ENCODE assay signal across 9 mouse cellular contexts in genomic region chr8:46291931-46292675, GRCm38 (mm10). TPM values are rescaled to one million over a fixed set of nuclear protein-coding genes. Genes with fewer than 3 reads are reported as not detected.
DNase-seq lines count a peak whose midpoint lies in the region; ATAC-seq lines count a peak whose summit lies in the region.
"Had no signal": no experiment of that assay in that cellular context is flagged by ENCODE, and none has a peak within 500 bp of the region (broad histone marks: within the 10 kb centered on the region; RNA-seq: fewer than 3 reads in every experiment).

No protein-coding gene starts in this region.

- ATAC-seq in heart, embryonic 11.5 days (replicated peaks; ENCODE audit: insufficient number of reproducible peaks, low FRiP score, low TSS enrichment): no peak
- ATAC-seq in heart, embryonic 16.5 days (replicated peaks; ENCODE audit: extremely low read depth, insufficient read depth, low FRiP score): no peak
- no peak for ATAC-seq in midbrain, embryonic 12.5 days (ENCODE audit: low FRiP score, low read depth)
- no peak for ATAC-seq in granulocyte monocyte progenitor cell, adult 5-6 weeks (replicated peaks; ENCODE audit: poor library complexity, severe bottlenecking)

- intact Hi-C loops in left cerebral cortex, postnatal 36 days (cut with DNase I): no loop called here

- no peak overlapping the region for H3K27ac ChIP-seq in heart, embryonic 11.5 days (ENCODE audit: low read depth, low read length)
- no peak overlapping the region for H3K27ac ChIP-seq in heart, embryonic 16.5 days (ENCODE audit: low read length)
- no peak overlapping the region for H3K27ac ChIP-seq in midbrain, embryonic 12.5 days (replicated peaks)

- H3K9me3 ChIP-seq in heart, embryonic 11.5 days (replicated peaks; ENCODE audit: control insufficient read depth, low read length): no peaks in the 10 kb centered on the region
- H3K9me3 ChIP-seq in heart, embryonic 16.5 days (replicated peaks; ENCODE audit: control insufficient read depth, low read length): peaks cover 3% of the 10 kb centered on the region; the same call in 1 of the 2 replicates
- 0 out of 2 replicates have a peak, but pooled peaks cover 4% of the 10 kb centered on the region for H3K9me3 ChIP-seq in midbrain, embryonic 12.5 days

- peaks cover 3% of the 10 kb centered on the region for H3K4me1 ChIP-seq in heart, embryonic 11.5 days (ENCODE audit: control insufficient read depth, insufficient read depth, low read length)
- peaks cover 2% of the 10 kb centered on the region; the same call in 1 of the 2 replicates for H3K4me1 ChIP-seq in heart, embryonic 16.5 days (ENCODE audit: control insufficient read depth, insufficient read depth, low read length)
- H3K4me1 ChIP-seq in midbrain, embryonic 12.5 days: peaks cover 66% of the 10 kb centered on the region

- no peak overlapping the region for H3K9ac ChIP-seq in heart, embryonic 11.5 days (ENCODE audit: low read depth, low read length)
- H3K9ac ChIP-seq in heart, embryonic 16.5 days (ENCODE audit: low read length): no peak overlapping the region
- H3K9ac ChIP-seq in midbrain, embryonic 12.5 days (replicated peaks): no peak overlapping the region

- H3K4me2 ChIP-seq in heart, embryonic 11.5 days: peak overlapping the region; percentile 40
- H3K4me2 ChIP-seq in heart, embryonic 16.5 days (ENCODE audit: low read depth, low read length): peak overlapping the region; percentile 15; the same call in 1 of the 2 replicates
- H3K4me2 ChIP-seq in midbrain, embryonic 12.5 days (replicated peaks): peak overlapping the region; percentile 44

- peak overlapping the region; percentile 11; the same call in 1 of the 2 replicates for H3K4me3 ChIP-seq in heart, embryonic 11.5 days (ENCODE audit: low read depth, low read length)
- peak overlapping the region; percentile 2; the same call in 1 of the 2 replicates for H3K4me3 ChIP-seq in heart, embryonic 16.5 days (ENCODE audit: low read length)
- peak overlapping the region; percentile 34 for H3K4me3 ChIP-seq in midbrain, embryonic 12.5 days

- 3% methylated on average over 33 of the region's 33 CpGs for WGBS in heart, embryonic 11.5 days (ENCODE audit: insufficient replicate concordance)
- 2% methylated on average over 33 of the region's 33 CpGs for WGBS in heart, embryonic 16.5 days
- 2% methylated on average over 33 of the region's 33 CpGs for WGBS in midbrain, embryonic 12.5 days

- DNase-seq in heart, postnatal 4 days: no peak
- peak; percentile 35 for DNase-seq in ZHBTc4 (ENCODE audit: low read depth, low spot score)
- DNase-seq in spleen, adult 12 weeks (ENCODE audit: low spot score): no peak
- DNase-seq in left cerebral cortex, postnatal 36 days (ENCODE audit: low spot score in 2 of 2): no peak

- peaks cover 83% of the 10 kb centered on the region for H3K27me3 ChIP-seq in heart, embryonic 11.5 days (ENCODE audit: control insufficient read depth, insufficient read depth, low read length)
- peaks cover 80% of the 10 kb centered on the region for H3K27me3 ChIP-seq in heart, embryonic 16.5 days (ENCODE audit: control insufficient read depth, insufficient read depth, low read length)
- peaks cover 92% of the 10 kb centered on the region for H3K27me3 ChIP-seq in midbrain, embryonic 12.5 days

- H3K36me3 ChIP-seq in heart, embryonic 11.5 days (ENCODE audit: control insufficient read depth, insufficient read depth, low read length): no peaks in the 10 kb centered on the region
- no peaks in the 10 kb centered on the region for H3K36me3 ChIP-seq in heart, embryonic 16.5 days (ENCODE audit: control insufficient read depth, insufficient read depth)
- no peaks in the 10 kb centered on the region for H3K36me3 ChIP-seq in midbrain, embryonic 12.5 days

RNA-seq across cellular contexts. Expression of gene Helt, which starts 2.4 kb away (rescaled TPM):
- polyA plus RNA-seq in heart, embryonic 11.5 days (2014; fragmentation: Nextera tagmentation; extraction: Ambion mirVana): not detected in 2 replicates
- not detected for total RNA-seq in heart, postnatal 4 days (2021)
- not detected in 2 replicates for polyA plus RNA-seq in heart, embryonic 16.5 days (2015; fragmentation: Nextera tagmentation; extraction: Ambion mirVana)
- polyA plus RNA-seq in midbrain, embryonic 12.5 days (2016; fragmentation: Nextera tagmentation; extraction: Ambion mirVana): 38.6 and 58.0 TPM in 2 replicates
- total RNA-seq in granulocyte monocyte progenitor cell, adult 5-6 weeks (2014; fragmentation: Nextera tagmentation): not detected in 2 replicates
- not detected in 2 replicates for total RNA-seq in granulocyte monocyte progenitor cell, adult 5-6 weeks (2017)
- not detected for total RNA-seq in left cerebral cortex, postnatal 36 days (2021)
- polyA plus RNA-seq: liver, embryonic 16.5 days had no signal
